Mouse (Mus musculus) spleen, postnatal 36 days (tissue): ENCODE results near the gene Gmip.

ENCODE experiments used
- DNase-seq, 2 experiments: peaks; one replicate each; pipeline ENCODE4 v3.0.0; 2022; ENCODE audit warnings: low spot score in 2 of 2, mixed read lengths in 1 of 2

Gene Gmip

DNA sequence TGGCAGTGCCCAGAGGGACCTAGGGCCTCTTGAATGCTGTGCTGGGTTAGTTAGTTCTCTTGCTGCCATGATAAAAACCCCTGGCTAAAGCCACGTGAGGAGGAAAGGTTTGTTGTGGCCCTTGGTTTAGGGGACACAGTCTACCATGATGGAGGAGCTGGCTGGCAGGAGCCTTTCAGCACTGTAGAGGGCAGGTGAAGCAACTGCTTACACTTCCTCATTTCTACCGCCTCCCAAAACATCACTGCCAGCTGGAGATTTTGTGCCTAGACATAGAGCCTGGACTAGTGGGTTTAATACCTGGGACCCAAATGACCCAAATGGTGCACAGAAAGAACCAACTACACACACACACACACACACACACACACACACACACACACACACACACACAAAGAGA is 52.8 kb downstream of the Gmip start:
- no peak for DNase-seq

DNA sequence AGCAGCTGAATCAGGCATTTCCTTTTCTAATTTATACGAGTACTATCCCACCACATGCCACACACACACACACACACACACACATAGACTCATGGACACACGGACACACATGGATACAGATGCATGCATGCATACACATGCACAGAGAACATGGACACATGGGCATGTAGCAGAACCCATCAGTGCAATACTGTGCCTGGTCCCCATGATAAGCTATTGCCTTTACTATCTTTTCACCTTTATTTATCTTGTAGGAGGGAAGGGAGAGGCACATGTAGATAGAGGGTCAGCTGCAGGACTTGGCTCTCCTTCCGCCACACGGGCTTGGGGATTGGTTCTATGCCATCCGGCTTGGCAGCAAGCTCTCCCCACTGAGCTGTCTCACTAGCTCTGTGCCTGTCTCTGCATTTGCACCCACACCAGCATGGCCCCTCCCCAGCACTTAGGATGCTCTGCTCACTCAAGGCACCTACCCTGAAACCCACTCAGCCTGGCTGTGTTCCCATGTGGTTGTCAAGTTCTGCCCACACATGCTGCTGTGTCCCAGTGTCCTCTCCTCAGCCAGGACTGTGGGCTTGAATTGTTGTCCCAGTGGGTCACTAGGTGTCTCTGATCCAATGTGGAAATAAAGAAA is 55.0 kb downstream of the Gmip start:
- no peak for DNase-seq

DNA sequence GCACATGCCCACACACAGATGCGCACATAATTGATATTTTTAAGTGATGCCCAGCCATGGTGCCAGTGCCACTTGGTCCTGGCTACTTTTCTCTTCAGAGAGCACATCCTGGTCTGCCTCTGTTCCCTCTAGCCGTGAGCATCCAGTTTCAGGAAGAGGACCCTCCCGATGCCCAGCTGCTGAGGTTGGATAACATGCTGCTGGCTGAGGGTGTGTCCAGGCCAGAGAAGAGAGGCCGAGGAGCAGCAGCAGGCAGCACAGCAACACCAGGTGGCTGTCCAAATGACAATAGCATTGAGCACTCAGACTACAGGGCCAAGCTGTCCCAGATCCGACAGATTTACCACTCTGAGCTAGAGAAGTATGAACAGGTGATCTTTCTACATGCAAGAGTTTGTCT is 55.7 kb downstream of the Gmip start:
- DNase-seq: no peak

DNA sequence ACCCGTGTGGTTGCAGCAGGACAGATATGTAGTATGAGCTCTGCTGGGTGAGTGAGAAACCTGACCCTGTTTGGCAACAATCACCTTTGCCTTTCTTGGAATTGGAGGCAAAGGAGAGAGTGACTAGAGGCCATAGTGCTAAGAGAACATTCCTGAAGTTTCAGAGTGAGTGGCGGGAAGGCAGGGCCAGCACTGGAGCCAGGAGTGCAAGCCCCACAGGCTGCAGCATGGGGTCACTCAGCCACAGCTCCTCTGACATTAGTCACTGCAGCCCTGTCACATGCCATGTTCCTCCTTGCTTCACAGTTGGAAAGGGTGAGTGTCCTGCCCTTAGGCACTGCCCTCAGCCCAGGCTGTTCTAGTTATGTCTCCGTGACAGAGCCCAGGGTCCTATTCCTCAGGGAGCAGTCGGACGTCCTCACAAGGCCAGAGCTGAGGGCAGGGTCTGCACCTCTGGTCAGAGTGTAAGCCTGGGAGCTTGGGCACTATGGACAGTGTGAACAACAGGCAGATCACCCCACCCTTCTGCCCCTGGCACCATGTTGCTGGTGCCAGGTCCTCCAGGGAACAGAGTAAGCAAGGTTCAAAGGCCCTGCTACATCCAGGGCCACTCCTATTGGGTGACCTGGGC is 59.3 kb downstream of the Gmip start:
- DNase-seq: no peak

DNA sequence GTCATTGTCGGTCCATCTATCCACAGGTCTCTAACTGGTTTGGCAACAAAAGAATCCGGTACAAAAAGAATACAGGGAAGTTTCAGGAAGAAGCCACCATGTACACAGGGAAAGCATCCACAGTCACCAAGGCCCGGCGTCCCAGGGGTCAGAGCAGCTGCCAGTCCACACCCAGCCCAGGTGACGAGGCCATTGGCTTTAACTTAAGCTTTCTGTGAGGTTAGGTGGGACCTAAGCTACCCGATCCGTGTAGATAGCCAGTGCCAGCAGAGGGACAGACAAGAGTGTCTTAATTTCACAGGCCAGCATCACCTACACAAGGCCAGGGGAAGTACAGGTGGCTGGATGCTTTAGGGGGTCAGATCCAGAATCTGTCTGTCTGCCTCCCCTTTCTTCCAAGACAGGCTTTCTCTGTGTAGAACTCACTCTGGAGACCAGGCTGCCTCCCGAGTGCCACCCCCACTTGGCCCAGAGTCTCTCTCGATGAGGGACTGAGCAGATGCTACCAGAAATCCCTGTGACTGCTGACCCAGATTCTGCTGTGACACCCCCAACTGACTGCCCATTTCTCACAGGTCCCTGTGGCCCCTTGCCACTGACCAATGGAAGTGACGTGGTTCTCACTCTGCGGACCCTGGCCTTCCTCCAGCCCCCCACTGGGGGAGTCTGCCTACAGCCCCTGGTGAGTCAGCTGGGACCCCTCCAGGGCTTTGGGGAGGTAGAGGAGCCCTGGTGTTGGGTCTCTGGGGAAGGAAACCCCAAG is 61.7 kb downstream of the Gmip start:
- no peak for DNase-seq

DNA sequence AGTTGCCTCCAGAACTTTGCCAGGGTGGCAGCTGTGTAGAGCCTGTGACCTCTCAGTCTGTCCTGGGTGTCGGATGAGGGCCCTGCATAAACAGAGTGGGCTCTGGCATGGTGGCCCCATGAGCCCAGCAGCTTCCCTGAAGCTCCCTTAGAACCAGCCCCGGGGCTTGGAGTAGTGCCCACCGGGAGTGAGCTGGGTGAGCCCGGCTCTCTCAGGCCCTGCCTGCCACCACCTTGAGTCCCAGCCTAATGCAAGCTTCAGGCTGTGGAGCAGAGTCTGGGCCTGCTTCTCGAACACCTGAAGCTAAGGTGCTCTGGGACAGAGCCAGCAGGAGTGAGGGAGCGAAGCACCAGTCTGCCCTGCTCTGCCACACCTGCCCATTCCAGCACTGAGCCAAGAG is 62.4 kb downstream of the Gmip start:
- DNase-seq: no peak
